Mouse (Mus musculus) liver, embryonic 14.5 days (tissue): ENCODE measurements around the gene Tmem120b.

ENCODE experiments used
- CTCF ChIP-seq: IDR thresholded peaks from 2 replicates; pipeline ENCODE4 v1.5.1; 2016; ENCODE audit warnings: antibody characterized with exemption, low read depth, control low read depth
- EP300 ChIP-seq: IDR thresholded peaks from 2 replicates; pipeline ENCODE4 v1.6.1; 2016; ENCODE audit warnings: antibody characterized with exemption, low read depth

GRCm38 (mm10) chr5:123139722-123140627 lies 71.8 kb downstream of the Tmem120b start:
- TF ChIP-seq CTCF, result no peak
- TF ChIP-seq EP300, result no peak
